Mouse (Mus musculus) lung, postnatal 10 days (tissue): Measurements from ENCODE around the gene Ppfia2.

Experiments
- DNase-seq: peaks from one replicate; pipeline ENCODE4 v3.0.0; 2021

Gene Ppfia2

DNA sequence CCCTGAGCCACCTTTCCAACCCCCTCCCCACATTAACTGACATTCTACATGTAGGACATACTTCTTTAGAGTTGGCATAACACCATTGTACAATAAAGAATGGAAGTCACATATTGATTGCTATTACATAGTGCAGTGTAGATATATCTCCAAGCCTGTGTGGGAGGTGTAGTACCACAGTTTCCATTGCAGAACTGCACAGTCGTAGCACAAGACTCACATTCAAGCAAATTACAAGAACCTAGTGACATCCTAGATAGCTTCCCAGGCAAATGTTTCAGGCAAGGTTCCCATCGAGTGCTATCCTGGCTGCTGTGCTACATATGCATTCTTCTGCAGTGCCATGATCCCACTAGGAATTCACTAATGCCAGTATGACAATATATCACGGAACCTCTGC is 200.0 kb downstream of the Ppfia2 start:
- DNase-seq = no peak

- DNase-seq = no peak
These were observed 211.3 kb downstream of the Ppfia2 start for GRCm38 (mm10) chr10:106681395-106681794.

DNA sequence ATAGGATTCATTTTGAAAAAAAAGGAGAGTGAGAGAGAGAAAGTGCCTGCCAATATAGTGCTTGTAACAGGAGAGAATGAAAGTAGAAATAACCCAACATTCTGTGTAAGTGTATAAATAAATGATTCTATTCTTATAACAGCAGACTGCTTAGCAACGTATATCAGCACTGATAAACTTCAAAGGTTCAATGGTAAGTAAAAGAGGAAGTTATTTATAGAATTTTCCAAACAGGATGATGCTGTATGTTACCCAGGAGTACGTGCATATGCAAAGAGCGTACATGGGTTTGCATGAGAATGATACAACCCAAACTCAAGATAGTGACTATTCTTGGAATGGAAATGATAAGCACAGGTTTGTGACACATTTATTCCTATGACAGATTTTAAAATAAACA is 215.4 kb downstream of the Ppfia2 start:
- DNase-seq = no peak

GRCm38 (mm10) chr10:106719936-106720335 is 249.8 kb downstream of the Ppfia2 start:
- DNase-seq = no peak

- no peak for DNase-seq
These were observed 262.1 kb downstream of the Ppfia2 start for GRCm38 (mm10) chr10:106732265-106732664.

DNA sequence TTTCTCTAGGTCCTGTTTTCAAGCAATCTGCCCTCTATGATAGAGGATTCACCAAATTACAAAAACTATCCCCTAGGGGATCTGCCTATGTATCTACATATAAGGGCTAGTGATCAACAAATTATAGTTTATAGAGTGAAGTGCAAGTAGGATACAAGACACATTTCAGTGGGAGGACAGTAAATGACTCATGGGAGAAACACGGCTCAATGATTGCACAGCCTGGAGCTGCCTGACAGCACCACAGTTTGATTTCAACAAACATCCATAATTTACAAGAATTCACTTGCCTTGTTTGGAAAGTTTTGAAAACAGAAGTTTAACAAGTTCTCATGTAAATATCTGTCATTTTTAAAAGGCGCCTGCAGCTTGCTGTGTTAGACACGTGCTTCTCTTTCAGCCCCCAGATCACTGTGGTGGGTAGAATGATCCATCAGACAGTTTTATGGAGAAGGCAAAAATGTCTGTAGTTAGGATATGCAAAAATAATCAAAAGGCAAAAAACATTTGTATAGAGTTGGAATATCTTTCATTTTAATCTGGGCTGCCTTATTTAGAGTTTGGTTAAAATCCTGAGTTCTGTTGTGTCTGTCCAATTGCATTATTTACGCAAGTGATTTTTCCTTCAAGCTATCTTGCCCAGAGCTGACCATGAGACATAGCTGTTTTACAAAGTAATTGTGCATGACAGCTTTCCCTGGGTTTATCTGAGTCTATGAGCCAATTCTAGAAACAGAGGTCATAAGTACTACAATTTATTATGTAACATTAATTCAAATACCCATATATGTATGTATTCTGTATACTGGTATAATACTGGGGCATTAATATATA is 266.3 kb downstream of the Ppfia2 start:
- peak; percentile 6 for DNase-seq

DNA sequence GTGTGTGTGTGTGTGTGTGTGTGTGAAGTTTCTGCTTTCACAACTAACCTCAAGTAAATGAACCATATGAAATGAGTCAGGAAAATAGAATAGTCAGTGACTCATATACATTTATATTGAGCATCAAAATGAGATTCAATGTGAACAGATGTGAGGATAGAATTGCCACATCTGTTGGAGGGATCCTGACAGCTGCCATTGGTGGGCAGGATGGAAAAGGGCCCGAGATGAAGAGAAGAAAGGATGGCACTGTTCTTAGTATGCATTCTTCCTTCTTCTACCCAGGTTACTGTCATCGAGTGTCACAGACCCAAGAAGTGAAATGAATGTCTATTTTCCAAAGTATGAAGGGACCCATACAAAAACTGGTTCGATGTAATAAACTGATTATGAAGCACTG is 268.1 kb downstream of the Ppfia2 start:
- no peak for DNase-seq

GRCm38 (mm10) chr10:106744966-106745365 is 274.8 kb downstream of the Ppfia2 start:
- no peak for DNase-seq

GRCm38 (mm10) chr10:106761061-106761460 is 290.9 kb downstream of the Ppfia2 start:
- no peak for DNase-seq

- no peak for DNase-seq
These were observed 293.6 kb downstream of the Ppfia2 start for GRCm38 (mm10) chr10:106763785-106764184.

- DNase-seq = no peak
These were observed 305.4 kb downstream of the Ppfia2 start for GRCm38 (mm10) chr10:106775571-106775970.

DNA sequence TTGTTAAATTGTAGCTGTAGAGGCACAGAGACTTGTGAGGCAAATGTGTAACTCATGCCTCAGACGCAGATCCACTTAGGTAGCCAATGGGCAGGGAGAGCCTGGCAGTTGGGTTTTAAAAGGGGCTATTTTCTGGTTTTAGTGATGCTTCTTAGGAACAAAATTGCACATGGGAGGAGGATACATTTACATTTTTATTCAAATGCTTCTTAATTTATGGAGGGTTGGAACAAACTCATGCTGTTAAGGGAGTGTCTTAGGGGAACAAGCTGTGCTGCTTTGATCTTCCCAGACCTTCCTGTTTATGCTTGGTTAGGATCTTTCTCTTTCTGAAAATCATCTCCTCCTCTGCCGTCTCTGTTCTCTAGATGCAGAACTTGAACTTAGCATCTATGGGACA is 345.3 kb downstream of the Ppfia2 start:
- DNase-seq = no peak

- DNase-seq = no peak
These were observed 348.2 kb downstream of the Ppfia2 start for GRCm38 (mm10) chr10:106818381-106818780.

GRCm38 (mm10) chr10:106824215-106824614 is 354.1 kb downstream of the Ppfia2 start:
- DNase-seq = no peak

DNA sequence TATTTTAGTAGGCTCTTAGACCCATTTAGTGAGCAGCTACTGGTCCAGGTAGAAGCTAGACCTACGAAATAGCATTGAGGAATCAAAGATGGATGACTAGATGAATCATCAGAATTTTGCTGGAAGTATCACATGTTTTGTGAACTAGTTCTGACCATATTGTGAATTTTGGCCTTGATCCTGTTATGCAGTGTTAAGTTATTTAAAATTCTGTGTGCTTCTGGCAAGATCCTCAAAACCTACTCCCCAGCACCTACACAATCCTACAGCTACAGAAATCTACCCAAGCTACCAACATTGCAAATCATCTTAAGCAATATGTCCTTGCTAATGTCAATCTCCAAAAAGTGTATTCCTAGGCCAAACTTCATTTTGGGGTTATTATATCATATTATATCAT is 368.3 kb downstream of the Ppfia2 start:
- no peak for DNase-seq

DNA sequence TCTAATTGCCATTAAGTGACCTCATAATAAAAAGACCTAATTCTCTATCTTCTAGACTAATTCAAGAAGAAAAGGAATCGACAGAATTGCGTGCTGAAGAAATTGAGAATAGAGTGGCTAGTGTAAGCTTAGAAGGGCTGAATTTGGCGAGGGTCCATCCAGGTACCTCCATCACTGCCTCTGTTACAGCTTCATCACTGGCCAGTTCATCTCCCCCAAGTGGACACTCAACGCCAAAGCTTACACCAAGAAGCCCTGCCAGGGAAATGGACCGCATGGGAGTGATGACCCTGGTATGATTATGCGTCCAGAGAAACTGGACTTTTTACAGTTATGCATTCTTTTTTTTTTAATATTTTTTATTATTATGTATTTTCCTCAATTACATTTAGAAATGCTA is 388.0 kb downstream of the Ppfia2 start:
- DNase-seq = no peak

- DNase-seq = no peak
These were observed 400.1 kb downstream of the Ppfia2 start for GRCm38 (mm10) chr10:106870233-106870632.

- no peak for DNase-seq
These were observed 401.7 kb downstream of the Ppfia2 start for GRCm38 (mm10) chr10:106871847-106872246.

GRCm38 (mm10) chr10:106872714-106873113 is 402.6 kb downstream of the Ppfia2 start:
- no peak for DNase-seq

- DNase-seq = no peak
These were observed 411.2 kb downstream of the Ppfia2 start for GRCm38 (mm10) chr10:106881330-106881729.

- DNase-seq = no peak
These were observed 426.2 kb downstream of the Ppfia2 start for GRCm38 (mm10) chr10:106896351-106896750.

DNA sequence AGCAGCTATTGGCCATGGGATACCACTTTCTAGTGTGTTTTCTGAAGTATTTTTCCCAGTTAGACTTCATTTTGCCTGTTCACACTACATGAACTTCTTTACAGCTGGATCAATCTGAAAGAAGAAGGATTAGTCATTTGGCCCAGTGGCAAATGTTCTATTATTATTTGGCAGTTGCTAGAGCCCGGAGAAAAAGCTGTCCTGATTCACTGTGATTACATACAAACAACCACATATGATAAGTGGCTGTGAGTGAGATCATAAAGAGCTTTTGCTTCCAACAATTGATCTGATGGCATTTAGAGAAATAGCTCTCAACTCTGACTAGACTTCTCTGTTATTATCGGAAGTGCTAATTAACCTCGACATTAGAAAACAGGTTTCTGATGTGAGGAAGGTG is 440.0 kb downstream of the Ppfia2 start:
- DNase-seq = no peak

GRCm38 (mm10) chr10:106913032-106913431 is 442.9 kb downstream of the Ppfia2 start:
- DNase-seq = peak; percentile 8

DNA sequence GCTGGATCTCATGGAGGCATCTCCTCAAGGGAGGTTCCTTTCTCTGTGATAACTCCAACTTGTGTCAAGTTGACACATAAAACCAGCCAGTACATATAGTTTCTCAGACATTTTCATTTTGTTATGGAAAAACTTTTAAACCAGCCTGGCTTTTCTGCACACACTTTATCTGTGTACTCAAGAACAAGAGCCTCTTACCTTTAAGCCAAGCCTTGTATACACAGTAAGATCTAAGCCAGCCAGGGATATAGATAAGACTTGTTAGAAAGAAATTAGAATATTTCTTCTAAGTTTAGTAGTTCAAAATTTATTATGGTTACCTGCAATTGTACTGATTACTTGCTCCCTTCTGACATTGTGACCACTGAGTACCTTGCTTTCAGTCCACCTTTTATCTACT is 444.1 kb downstream of the Ppfia2 start:
- DNase-seq = no peak

- no peak for DNase-seq
These were observed 444.7 kb downstream of the Ppfia2 start for GRCm38 (mm10) chr10:106914822-106915221.
